Mouse (Mus musculus) erythroblast, embryonic 14.5 days (primary cell): ENCODE data around the gene Mtmr3. TPM values are rescaled to one million over a fixed set of nuclear protein-coding genes. Genes with fewer than 3 reads are reported as not detected.

Experiments used
- H3K27me3 ChIP-seq: 2 replicates; pipeline ENCODE4 v1.6.1; 2012; ENCODE audit warnings: inconsistent platforms; ENCODE audit not compliant: control insufficient read depth
- H3K36me3 ChIP-seq: 2 replicates; pipeline ENCODE4 v1.6.1; 2012; ENCODE audit warnings: mild to moderate bottlenecking, inconsistent platforms; ENCODE audit not compliant: control insufficient read depth
- H3K4me1 ChIP-seq: 2 replicates; pipeline ENCODE4 v1.6.1; 2012; ENCODE audit warnings: inconsistent platforms; ENCODE audit not compliant: control insufficient read depth
- H3K4me3 ChIP-seq: replicated peaks from 2 replicates; pipeline ENCODE3; 2012; ENCODE audit warnings: moderate library complexity, mild to moderate bottlenecking, inconsistent platforms
- H3K9me3 ChIP-seq: 2 replicates; pipeline ENCODE4 v1.6.1; 2012; ENCODE audit warnings: low read length, inconsistent platforms, mixed read lengths; ENCODE audit not compliant: control insufficient read depth
- GATA1 ChIP-seq: IDR thresholded peaks from 2 replicates; pipeline ENCODE4 v1.6.1; 2012; ENCODE audit warnings: low read length, inconsistent platforms, mixed read lengths
- TAL1 ChIP-seq: IDR thresholded peaks from 3 replicates; pipeline ENCODE4 v1.6.1; 2012; ENCODE audit warnings: low read length, inconsistent platforms, mixed read lengths
- polyA plus RNA-seq: library from polyadenylated mRNA; stranded (reverse); fragments of >175 nt; gene quantifications from 2 replicates; pipeline ENCODE4 v1.2.3, GENCODE M21; 2012

Gene Mtmr3
- polyA plus RNA-seq, 1 experiment = 4.2 TPM

DNA sequence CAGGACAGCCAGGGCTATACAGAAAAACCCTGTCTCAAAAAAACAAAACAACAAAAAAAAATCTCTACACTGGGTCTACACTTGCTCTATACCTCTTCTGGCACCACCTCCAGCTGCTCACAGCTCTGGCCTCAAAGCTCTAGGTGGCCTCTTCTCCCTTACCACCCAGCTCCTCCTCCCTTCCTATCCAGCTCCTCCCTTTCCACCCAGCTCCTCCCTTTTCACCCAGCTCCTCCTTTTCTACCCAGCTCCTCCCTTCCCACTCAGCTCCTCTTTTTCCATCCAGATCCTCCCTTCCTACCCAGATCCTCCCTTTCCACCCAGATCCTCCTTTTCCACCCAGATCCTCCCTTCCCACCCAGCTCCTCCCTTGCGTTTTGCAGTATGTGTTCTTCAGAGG is 127.2 kb downstream of the Mtmr3 start:
- H3K27me3 ChIP-seq = peaks cover under 1% of the 10 kb centered on the region
- TF ChIP-seq GATA1 (no peak), TAL1 (no peak)
- no peaks in the 10 kb centered on the region for H3K9me3 ChIP-seq
- peaks cover 3% of the 10 kb centered on the region for H3K4me1 ChIP-seq
- no peaks in the 10 kb centered on the region for H3K36me3 ChIP-seq
- H3K4me3 ChIP-seq = no peak overlapping the region

DNA sequence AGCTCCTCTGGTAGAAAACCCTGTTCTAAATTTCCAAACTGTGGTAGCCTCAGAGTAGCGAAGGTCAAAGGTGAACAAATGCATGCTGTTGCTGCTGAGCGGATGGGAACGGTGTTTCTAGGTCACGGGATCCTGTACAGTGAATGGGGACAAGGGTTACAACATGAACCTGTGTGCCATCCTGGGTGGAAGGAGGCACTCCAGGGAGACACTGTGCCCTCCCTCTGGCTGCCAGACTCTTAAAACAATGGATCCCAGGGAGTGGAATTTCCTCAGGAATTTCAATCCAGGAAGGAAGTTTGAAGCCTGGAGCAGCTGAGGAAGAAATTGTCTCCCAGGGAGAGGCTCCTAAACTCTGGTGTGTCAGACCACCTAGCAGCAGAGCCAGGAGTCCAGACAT is 128.5 kb downstream of the Mtmr3 start:
- H3K36me3 ChIP-seq = no peaks in the 10 kb centered on the region
- peaks cover 13% of the 10 kb centered on the region for H3K27me3 ChIP-seq
- no peak overlapping the region for H3K4me3 ChIP-seq
- no peaks in the 10 kb centered on the region for H3K9me3 ChIP-seq
- H3K4me1 ChIP-seq = peaks cover 3% of the 10 kb centered on the region
- TF ChIP-seq TAL1 (no peak), GATA1 (no peak)

DNA sequence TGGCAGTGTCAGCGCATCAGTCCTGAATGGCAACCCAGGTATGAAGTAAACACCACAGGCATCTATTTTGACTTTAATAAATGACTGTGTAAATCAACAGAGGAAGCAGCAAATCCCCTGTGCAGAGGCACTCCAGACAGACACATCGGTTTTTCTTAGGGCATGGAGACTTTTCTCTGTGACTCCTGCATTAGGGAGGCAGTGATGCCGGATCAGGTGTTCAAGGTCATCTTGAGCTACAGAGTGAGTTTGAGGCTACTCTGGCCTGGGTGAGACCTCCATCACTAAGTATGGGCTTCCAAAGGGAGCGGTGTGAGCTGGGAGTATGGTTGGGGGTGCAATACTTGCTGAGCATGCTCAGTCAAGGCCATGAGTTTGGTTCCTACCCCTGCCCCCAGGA is 130.0 kb downstream of the Mtmr3 start:
- TF ChIP-seq GATA1 (no peak), TAL1 (no peak)
- Histone ChIP-seq H3K27me3 (peaks cover 28% of the 10 kb centered on the region), H3K4me1 (peaks cover 3% of the 10 kb centered on the region), H3K9me3 (no peaks in the 10 kb centered on the region), H3K4me3 (no peak overlapping the region), H3K36me3 (no peaks in the 10 kb centered on the region)

DNA sequence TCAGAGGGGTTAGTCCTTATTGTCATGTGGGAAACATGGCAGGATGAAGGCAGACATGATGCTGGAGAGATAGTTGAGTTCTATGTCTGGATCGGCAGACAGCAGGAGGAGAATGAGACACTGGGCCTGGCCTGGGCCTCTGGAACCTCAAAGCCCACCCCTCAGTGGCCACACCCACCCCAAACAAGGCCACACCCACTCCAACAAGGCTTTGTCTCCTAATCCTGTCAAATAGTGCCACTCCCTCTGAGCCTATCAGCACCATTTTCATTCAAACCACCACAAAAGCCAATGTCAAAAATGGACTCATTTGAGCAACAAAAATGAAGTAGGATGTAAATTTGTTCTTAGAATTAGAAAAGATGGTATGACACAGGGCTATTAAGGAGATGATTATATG is 130.5 kb downstream of the Mtmr3 start:
- Histone ChIP-seq H3K36me3 (no peaks in the 10 kb centered on the region), H3K4me1 (peaks cover 3% of the 10 kb centered on the region), H3K4me3 (no peak overlapping the region), H3K9me3 (no peaks in the 10 kb centered on the region), H3K27me3 (peaks cover 28% of the 10 kb centered on the region)
- TF ChIP-seq GATA1 (no peak), TAL1 (no peak)

DNA sequence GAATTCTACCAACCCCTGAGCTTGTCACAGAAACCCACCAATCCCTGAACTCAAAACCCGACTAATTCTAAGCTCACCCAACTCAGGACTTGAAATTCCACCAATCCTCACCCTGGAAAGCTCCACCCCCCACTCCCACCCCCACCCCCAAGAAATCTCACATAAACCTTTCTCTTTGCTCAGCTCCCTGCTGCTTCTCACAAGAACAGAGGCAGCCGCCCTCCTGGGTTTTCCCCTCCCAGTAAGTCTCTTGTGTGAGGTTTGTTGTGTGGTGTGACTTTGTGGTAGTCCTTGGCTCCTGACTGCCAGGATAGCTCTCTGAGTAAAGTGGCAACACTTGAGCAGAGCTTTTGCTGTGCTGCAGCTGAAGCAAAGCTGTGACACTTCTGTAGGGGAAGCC is 131.8 kb downstream of the Mtmr3 start:
- Histone ChIP-seq H3K27me3 (peaks cover 32% of the 10 kb centered on the region), H3K4me1 (peaks cover 3% of the 10 kb centered on the region), H3K9me3 (no peaks in the 10 kb centered on the region), H3K36me3 (no peaks in the 10 kb centered on the region), H3K4me3 (no peak overlapping the region)
- TF ChIP-seq GATA1 (no peak), TAL1 (no peak)

DNA sequence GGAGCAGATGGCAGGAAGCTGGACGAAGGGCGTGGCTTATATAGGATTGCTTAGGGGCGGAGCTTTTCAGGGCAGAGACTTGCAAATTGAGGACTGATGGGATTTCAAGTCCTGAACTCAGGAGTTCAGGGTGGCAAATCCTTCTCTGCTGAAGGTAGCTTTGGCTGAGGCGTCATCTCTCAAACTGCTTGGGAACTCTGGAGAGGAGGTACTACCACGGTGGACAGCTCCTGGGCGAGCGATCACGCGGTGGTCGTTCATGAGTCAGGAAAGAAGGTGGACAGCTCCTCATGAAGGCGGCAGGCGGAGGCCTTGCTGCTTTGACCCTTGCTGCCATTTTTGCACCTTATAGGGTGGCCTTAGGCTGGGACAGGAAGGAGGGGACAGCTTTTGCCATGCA is 133.5 kb downstream of the Mtmr3 start:
- TF ChIP-seq TAL1 (no peak), GATA1 (no peak)
- peaks cover 37% of the 10 kb centered on the region for H3K27me3 ChIP-seq
- H3K36me3 ChIP-seq = no peaks in the 10 kb centered on the region

DNA sequence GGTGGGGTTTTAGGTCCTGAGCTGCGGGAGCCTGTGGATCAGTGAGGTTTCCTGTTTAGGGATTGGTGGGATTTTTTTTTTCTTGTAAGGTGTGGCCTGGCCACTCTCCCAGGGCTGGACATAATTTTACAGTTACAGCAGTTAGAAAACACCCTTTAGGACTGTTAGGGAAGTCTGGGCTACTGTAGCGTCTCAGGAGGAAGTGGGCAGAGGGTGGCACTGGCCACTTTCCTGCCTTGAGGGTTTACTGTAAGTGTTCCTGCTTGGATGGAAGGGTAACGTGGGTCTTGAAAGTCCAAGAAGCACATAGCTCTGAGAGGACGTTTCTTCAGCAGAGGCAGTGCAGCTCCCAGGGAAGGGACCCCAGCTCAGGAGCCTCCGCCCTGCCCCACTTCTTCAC is 134.0 kb downstream of the Mtmr3 start:
- H3K4me3 ChIP-seq = no peak overlapping the region
- H3K4me1 ChIP-seq = no peaks in the 10 kb centered on the region; the same call in 1 of the 2 replicates
- no peaks in the 10 kb centered on the region for H3K9me3 ChIP-seq
- TF ChIP-seq GATA1 (no peak), TAL1 (no peak)
- H3K27me3 ChIP-seq = peaks cover 37% of the 10 kb centered on the region
- H3K36me3 ChIP-seq = no peaks in the 10 kb centered on the region

More for the DNA sequence above, 133.5 kb downstream of the Mtmr3 start:
- no peaks in the 10 kb centered on the region; the same call in 1 of the 2 replicates for H3K4me1 ChIP-seq
- H3K4me3 ChIP-seq = no peak overlapping the region
- H3K9me3 ChIP-seq = no peaks in the 10 kb centered on the region

DNA sequence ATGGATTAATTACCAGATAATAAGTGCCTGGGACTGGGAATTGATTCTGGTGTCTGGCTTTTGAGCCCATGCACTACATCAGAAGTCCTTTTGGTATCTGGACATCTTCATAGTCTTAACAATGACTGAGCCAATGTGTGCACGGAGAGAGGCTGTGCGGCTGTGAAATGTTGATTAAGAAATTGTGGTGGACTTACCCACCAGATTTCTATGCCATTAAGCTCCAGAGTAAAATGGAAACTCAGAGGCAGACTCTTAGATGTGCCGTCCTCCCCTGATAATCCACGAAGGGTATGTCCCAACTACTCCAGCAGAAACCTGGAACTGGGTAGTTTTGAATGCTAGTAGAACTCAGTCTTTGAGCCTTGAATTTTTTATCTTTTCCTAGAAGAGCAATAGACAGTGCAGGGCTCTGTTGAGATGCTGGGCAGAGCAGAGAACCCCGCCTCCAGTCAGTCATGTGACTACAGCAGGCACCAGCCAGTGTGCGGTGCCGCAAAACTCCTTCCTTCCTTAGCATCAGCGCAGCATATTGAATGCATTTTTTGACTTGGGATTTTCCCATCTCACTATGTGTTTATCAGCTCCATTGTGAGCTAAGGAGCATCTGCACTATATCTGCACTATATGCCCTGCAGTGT is 139.6 kb downstream of the Mtmr3 start:
- no peaks in the 10 kb centered on the region for H3K36me3 ChIP-seq
- peaks cover 19% of the 10 kb centered on the region for H3K27me3 ChIP-seq
- H3K9me3 ChIP-seq = no peaks in the 10 kb centered on the region
- TF ChIP-seq TAL1 = no peak
- no peak for TF ChIP-seq GATA1
- H3K4me1 ChIP-seq = peaks cover 2% of the 10 kb centered on the region; the same call in 1 of the 2 replicates
- no peak overlapping the region for H3K4me3 ChIP-seq

DNA sequence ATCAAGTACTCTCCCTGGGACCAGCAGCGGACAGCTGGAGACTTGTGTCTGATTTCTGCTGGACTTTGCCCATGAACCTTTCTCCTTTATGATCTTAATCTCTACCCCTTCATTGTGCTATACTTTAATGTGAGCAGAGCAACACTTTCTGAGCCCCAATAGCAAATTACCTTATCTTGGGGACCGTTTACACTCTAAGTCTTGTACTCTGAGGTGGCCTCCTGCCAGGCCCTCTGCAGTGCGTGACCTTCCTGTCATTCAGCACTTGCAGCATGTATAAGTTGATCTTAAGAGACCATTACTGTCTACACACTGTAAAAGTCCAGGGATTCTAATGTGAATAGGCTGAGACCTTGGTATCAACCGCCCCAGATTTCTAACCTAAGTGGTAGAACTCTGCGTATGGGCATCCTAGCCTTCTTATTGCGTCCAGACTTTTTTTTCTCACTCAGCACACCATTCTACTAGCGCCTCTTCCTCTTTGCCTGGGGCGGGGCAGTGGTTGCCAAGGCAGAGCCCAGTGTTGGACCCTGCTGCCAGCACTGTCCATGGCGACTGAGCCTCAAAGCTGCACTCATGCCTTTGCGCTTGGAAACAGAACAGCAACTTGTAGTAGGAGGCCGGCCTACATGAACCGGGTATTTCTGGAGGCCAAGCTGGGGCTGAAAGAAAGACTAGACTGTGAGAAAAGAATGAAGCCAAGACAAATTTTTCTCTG is 142.0 kb downstream of the Mtmr3 start:
- Histone ChIP-seq H3K4me1 (peaks cover 2% of the 10 kb centered on the region; the same call in 1 of the 2 replicates), H3K36me3 (no peaks in the 10 kb centered on the region), H3K9me3 (no peaks in the 10 kb centered on the region), H3K4me3 (no peak overlapping the region), H3K27me3 (peaks cover 8% of the 10 kb centered on the region)
- TF ChIP-seq GATA1 = no peak
